Mouse (Mus musculus) heart, postnatal 0 days (tissue): Measurements from ENCODE around the gene Trnau1ap.

ENCODE experiments used
- CTCF ChIP-seq: IDR thresholded peaks from 2 replicates; pipeline ENCODE4 v1.5.1; 2016; ENCODE audit warnings: antibody characterized with exemption, control low read depth, low read depth
- EP300 ChIP-seq: IDR thresholded peaks from 2 replicates; pipeline ENCODE4 v1.6.1; 2016; ENCODE audit warnings: antibody characterized with exemption, low read depth

GRCm38 (mm10) chr4:132350854-132351253, 21.5 kb upstream of the Trnau1ap start:
- TF ChIP-seq EP300, result no peak
- TF ChIP-seq CTCF, result no peak
